Mouse (Mus musculus) embryonic facial prominence, embryonic 15.5 days (tissue): ENCODE data around the gene Gpld1. TPM values are rescaled to one million over a fixed set of nuclear protein-coding genes. Genes with fewer than 3 reads are reported as not detected.
A peak's percentile ranks its signal among the peaks of the same experiment; 100 is the strongest.
"Not testable (repeated sequence)": the region's sequence is repeated elsewhere in the genome, so short reads cannot be mapped to it uniquely, and the experiment has no call there.

ENCODE experiments used
- ATAC-seq: fragments of 200-750 bp; cut with Nextera tagmentation; 2 replicates; pipeline ENCODE4 v1.8.0; 2017; ENCODE audit warnings: low read depth, moderate TSS enrichment; ENCODE audit not compliant: insufficient number of reproducible peaks, low FRiP score, low TSS enrichment
- H3K27ac ChIP-seq: fragments of 300-500 bp; sonication (generic); replicated peaks from 2 replicates; pipeline ENCODE4 v1.5.1; 2015; ENCODE audit warnings: mild to moderate bottlenecking, inconsistent platforms
- H3K27me3 ChIP-seq: fragments of 300-500 bp; sonication (generic); 2 replicates; pipeline ENCODE4 v1.6.1; 2015; ENCODE audit warnings: inconsistent platforms
- H3K36me3 ChIP-seq: fragments of 300-500 bp; sonication (generic); 2 replicates; pipeline ENCODE4 v1.6.1; 2015; ENCODE audit warnings: mild to moderate bottlenecking, inconsistent platforms
- H3K4me1 ChIP-seq: fragments of 300-500 bp; sonication (generic); 2 replicates; pipeline ENCODE4 v1.6.1; 2015; ENCODE audit warnings: inconsistent platforms
- H3K4me2 ChIP-seq: fragments of 300-500 bp; sonication (generic); replicated peaks from 2 replicates; pipeline ENCODE4 v1.6.1; 2015; ENCODE audit warnings: mild to moderate bottlenecking, inconsistent platforms
- H3K4me3 ChIP-seq: fragments of 300-500 bp; sonication (generic); replicated peaks from 2 replicates; pipeline ENCODE4 v1.5.1; 2015; ENCODE audit warnings: mild to moderate bottlenecking, inconsistent platforms
- H3K9ac ChIP-seq: fragments of 300-500 bp; sonication (generic); 2 replicates; pipeline ENCODE4 v1.6.1; 2015; ENCODE audit warnings: inconsistent platforms
- H3K9me3 ChIP-seq: fragments of 300-500 bp; sonication (generic); replicated peaks from 2 replicates; pipeline ENCODE4 v1.6.1; 2016; ENCODE audit warnings: inconsistent platforms
- WGBS: fragments of 180-500 bp; shearing (Covaris S2); methylation state at CpG from one replicate; pipeline ENCODE4 v1.1.7; 2015; 5-methylcytosine and 5-hydroxymethylcytosine counted together
- polyA plus RNA-seq: library from polyadenylated mRNA; unstranded; fragments of >200 nt; fragmentation: Nextera tagmentation; extraction: Ambion mirVana; gene quantifications from 2 replicates; pipeline ENCODE4 v1.2.1, GENCODE M21; 2015

Gene Gpld1
- polyA plus RNA-seq, 1 experiment from 2014 or later, result 4.4 TPM

DNA sequence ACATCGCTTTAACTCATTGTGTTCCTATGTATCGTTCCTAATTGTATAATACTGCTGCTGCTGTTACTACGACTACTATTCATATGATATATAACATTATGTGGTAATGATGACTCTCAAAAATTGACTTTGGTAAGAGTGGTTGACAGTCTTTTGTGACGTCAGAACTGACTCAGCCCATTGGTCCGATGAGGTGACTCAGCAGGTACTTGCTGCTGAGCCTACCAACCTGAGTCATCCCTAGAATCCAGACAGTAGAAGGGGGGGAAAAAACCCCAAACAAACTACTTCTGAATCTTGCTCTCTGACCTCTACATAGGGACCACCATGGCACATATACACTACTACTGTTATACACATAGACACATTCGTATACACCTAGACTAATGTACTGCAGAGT is 5.9 kb downstream of the Gpld1 start:
- Histone ChIP-seq H3K27me3 (no peaks in the 10 kb centered on the region), H3K36me3 (no peaks in the 10 kb centered on the region), H3K4me3 (no peak overlapping the region), H3K4me1 (no peaks in the 10 kb centered on the region), H3K9ac (no peak overlapping the region), H3K27ac (no peak overlapping the region), H3K4me2 (no peak overlapping the region), H3K9me3 (no peaks in the 10 kb centered on the region)
- no peak for ATAC-seq
- 85% methylated on average over 6 of the region's 6 CpGs for WGBS

GRCm38 (mm10) chr13:24952659-24953058 is 9.7 kb downstream of the Gpld1 start:
- Histone ChIP-seq H3K9ac (no peak overlapping the region), H3K4me1 (no peaks in the 10 kb centered on the region), H3K27ac (no peak overlapping the region), H3K36me3 (no peaks in the 10 kb centered on the region), H3K4me3 (no peak overlapping the region), H3K27me3 (no peaks in the 10 kb centered on the region), H3K4me2 (no peak overlapping the region), H3K9me3 (no peaks in the 10 kb centered on the region)
- no peak for ATAC-seq
- 56% methylated on average over 7 of the region's 7 CpGs for WGBS

- no peak overlapping the region for H3K27ac ChIP-seq
- H3K4me3 ChIP-seq, result no peak overlapping the region
- no peak overlapping the region for H3K4me2 ChIP-seq
- WGBS, result 33% methylated on average over 11 of the region's 11 CpGs
- no peaks in the 10 kb centered on the region for H3K4me1 ChIP-seq
- H3K9me3 ChIP-seq, result no peaks in the 10 kb centered on the region
- no peak overlapping the region for H3K9ac ChIP-seq
- no peaks in the 10 kb centered on the region for H3K27me3 ChIP-seq
- no peaks in the 10 kb centered on the region for H3K36me3 ChIP-seq
- ATAC-seq, result no peak
Measured at GRCm38 (mm10) chr13:24955091-24955490, 12.1 kb downstream of the Gpld1 start.

GRCm38 (mm10) chr13:24955500-24955899 is 12.5 kb downstream of the Gpld1 start:
- H3K4me3 ChIP-seq, result no peak overlapping the region
- H3K36me3 ChIP-seq, result no peaks in the 10 kb centered on the region
- no peak overlapping the region for H3K9ac ChIP-seq
- no peaks in the 10 kb centered on the region for H3K9me3 ChIP-seq
- no peak for ATAC-seq
- no peaks in the 10 kb centered on the region for H3K4me1 ChIP-seq
- H3K27ac ChIP-seq, result no peak overlapping the region
- WGBS, result 7% methylated on average over 10 of the region's 10 CpGs
- no peak overlapping the region for H3K4me2 ChIP-seq
- H3K27me3 ChIP-seq, result no peaks in the 10 kb centered on the region

GRCm38 (mm10) chr13:24958671-24959070 is 15.7 kb downstream of the Gpld1 start:
- WGBS, result 82% methylated on average over 11 of the region's 11 CpGs
- Histone ChIP-seq H3K27ac (no peak overlapping the region), H3K4me1 (no peaks in the 10 kb centered on the region), H3K4me2 (no peak overlapping the region), H3K4me3 (no peak overlapping the region), H3K9me3 (no peaks in the 10 kb centered on the region), H3K36me3 (no peaks in the 10 kb centered on the region), H3K9ac (no peak overlapping the region), H3K27me3 (no peaks in the 10 kb centered on the region)
- ATAC-seq, result no peak

GRCm38 (mm10) chr13:24960084-24960483 is 17.1 kb downstream of the Gpld1 start:
- H3K9ac ChIP-seq, result no peak overlapping the region
- H3K4me1 ChIP-seq, result no peaks in the 10 kb centered on the region
- no peak overlapping the region for H3K4me3 ChIP-seq
- H3K4me2 ChIP-seq, result no peak overlapping the region
- WGBS, result 80% methylated on average over 3 of the region's 3 CpGs
- H3K9me3 ChIP-seq, result no peaks in the 10 kb centered on the region
- no peak overlapping the region for H3K27ac ChIP-seq
- H3K36me3 ChIP-seq, result no peaks in the 10 kb centered on the region
- no peaks in the 10 kb centered on the region for H3K27me3 ChIP-seq
- ATAC-seq, result no peak

GRCm38 (mm10) chr13:24962119-24962518 is 19.2 kb downstream of the Gpld1 start:
- Histone ChIP-seq H3K27ac (no peak overlapping the region), H3K27me3 (no peaks in the 10 kb centered on the region), H3K9me3 (no peaks in the 10 kb centered on the region), H3K4me2 (no peak overlapping the region), H3K9ac (no peak overlapping the region), H3K4me3 (no peak overlapping the region), H3K36me3 (no peaks in the 10 kb centered on the region), H3K4me1 (peaks cover 8% of the 10 kb centered on the region)
- no peak for ATAC-seq
- 80% methylated on average over 8 of the region's 8 CpGs for WGBS

- no peaks in the 10 kb centered on the region for H3K27me3 ChIP-seq
- H3K4me3 ChIP-seq, result peak overlapping the region; percentile 37
- H3K4me1 ChIP-seq, result peaks cover 8% of the 10 kb centered on the region
- H3K9ac ChIP-seq, result no peak overlapping the region
- H3K36me3 ChIP-seq, result no peaks in the 10 kb centered on the region
- no peak overlapping the region for H3K27ac ChIP-seq
- peak overlapping the region; percentile 53 for H3K4me2 ChIP-seq
- no peak for ATAC-seq
- WGBS, result 9% methylated on average over 15 of the region's 15 CpGs
- no peaks in the 10 kb centered on the region for H3K9me3 ChIP-seq
Measured at GRCm38 (mm10) chr13:24965130-24965845, 22.3 kb downstream of the Gpld1 start.

GRCm38 (mm10) chr13:24965846-24966201 is 22.9 kb downstream of the Gpld1 start:
- H3K9ac ChIP-seq, result no peak overlapping the region
- no peaks in the 10 kb centered on the region for H3K9me3 ChIP-seq
- no peak for ATAC-seq
- H3K27ac ChIP-seq, result no peak overlapping the region
- no peaks in the 10 kb centered on the region for H3K36me3 ChIP-seq
- H3K4me1 ChIP-seq, result peaks cover 8% of the 10 kb centered on the region
- H3K4me3 ChIP-seq, result peak overlapping the region; percentile 37
- WGBS, result 21% methylated on average over 5 of the region's 5 CpGs
- H3K27me3 ChIP-seq, result no peaks in the 10 kb centered on the region
- H3K4me2 ChIP-seq, result peak overlapping the region; percentile 53

DNA sequence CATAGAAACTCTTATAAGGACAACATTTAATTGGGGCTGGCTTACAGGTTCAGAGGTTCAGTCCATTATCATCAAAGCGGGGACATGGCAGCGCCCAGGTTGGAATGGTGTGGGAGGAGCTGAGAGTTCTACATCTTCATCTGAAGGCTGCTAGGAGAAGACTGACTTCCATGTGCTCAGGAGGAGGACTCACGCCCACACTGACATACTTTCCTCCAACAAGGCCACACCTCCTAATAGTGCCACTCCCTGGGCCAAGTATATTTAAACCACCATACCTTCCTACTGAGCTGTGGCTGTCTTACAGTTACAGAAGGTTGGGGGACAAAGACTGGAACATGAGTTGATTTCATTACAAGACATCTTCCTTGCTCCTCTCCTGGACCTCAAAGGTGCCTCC is 28.8 kb downstream of the Gpld1 start:
- not testable (repeated sequence) for H3K36me3 ChIP-seq, H3K27me3 ChIP-seq, H3K27ac ChIP-seq, H3K9ac ChIP-seq, ATAC-seq, H3K9me3 ChIP-seq, H3K4me2 ChIP-seq, H3K4me3 ChIP-seq, H3K4me1 ChIP-seq
- 85% methylated on average over 3 of the region's 3 CpGs for WGBS

- Histone ChIP-seq H3K4me2 (no peak overlapping the region), H3K9me3 (no peaks in the 10 kb centered on the region), H3K27me3 (no peaks in the 10 kb centered on the region), H3K9ac (no peak overlapping the region), H3K36me3 (no peaks in the 10 kb centered on the region), H3K4me1 (0 out of 2 replicates have a peak, but pooled peaks cover 3% of the 10 kb centered on the region), H3K27ac (no peak overlapping the region), H3K4me3 (no peak overlapping the region)
- no peak; the same call in 1 of the 2 replicates for ATAC-seq
- WGBS, result 35% methylated on average over 4 of the region's 4 CpGs
Measured at GRCm38 (mm10) chr13:24976384-24976783, 33.4 kb downstream of the Gpld1 start.

DNA sequence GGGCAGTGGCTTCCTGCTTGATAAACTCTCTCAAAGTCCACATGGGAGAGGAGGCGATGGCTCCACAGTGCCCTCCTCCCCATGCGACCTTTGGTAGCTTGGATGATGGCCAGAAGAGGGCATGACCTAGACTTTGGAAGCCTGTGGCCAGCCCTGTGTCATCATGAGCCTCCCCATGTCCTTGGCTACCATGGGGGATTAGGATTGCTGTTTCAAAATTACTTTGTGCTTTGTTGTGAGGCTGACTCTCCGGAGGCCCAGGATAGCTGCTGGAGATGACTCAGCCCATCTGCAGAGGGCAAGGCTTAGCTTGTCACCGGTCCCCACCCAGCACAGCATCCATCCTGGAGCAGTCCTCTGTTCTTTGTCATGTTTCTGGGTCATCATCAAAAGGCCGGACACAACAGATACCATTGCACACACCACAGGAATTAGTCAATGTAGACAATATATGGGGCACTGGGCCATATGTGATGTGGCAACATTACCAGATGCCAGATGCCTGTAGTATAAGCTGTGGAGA is 34.9 kb downstream of the Gpld1 start:
- no peak overlapping the region; the same call in 1 of the 2 replicates for H3K27ac ChIP-seq
- no peaks in the 10 kb centered on the region for H3K9me3 ChIP-seq
- H3K4me3 ChIP-seq, result no peak overlapping the region
- no peak for ATAC-seq
- no peaks in the 10 kb centered on the region for H3K36me3 ChIP-seq
- no peaks in the 10 kb centered on the region for H3K27me3 ChIP-seq
- H3K4me1 ChIP-seq, result 0 out of 2 replicates have a peak, but pooled peaks cover 3% of the 10 kb centered on the region
- H3K9ac ChIP-seq, result no peak overlapping the region
- 74% methylated on average over 5 of the region's 5 CpGs for WGBS
- no peak overlapping the region for H3K4me2 ChIP-seq
